8 mouse cellular contexts compared by ENCODE assay signal in the genomic region with DNA sequence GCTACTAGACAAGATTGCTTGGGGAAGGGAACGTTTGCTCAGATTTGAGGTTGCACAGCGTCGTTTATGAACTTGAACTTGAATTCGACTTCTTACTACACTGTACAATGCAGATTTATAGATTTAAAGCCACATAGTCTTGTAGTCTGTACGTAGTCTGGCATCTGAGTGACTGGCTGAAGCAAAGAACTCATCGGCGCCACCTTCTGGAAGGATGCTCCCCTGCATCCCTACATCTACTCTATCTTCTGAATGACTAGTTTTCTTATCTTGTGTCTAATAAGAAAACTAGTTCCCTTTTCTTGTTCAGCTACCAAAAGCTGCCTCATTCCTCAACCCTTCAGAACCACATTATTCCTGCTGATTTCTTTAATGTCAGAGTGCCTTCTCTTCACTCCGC. TPM values are rescaled to one million over a fixed set of nuclear protein-coding genes. Genes with fewer than 3 reads are reported as not detected.
A peak's percentile ranks its signal among the peaks of the same experiment; 100 is the strongest.
DNase-seq lines count a peak whose midpoint lies in the region; ATAC-seq and TF ChIP-seq lines count a peak whose summit lies in the region.
"Not testable (repeated sequence)": the region's sequence is repeated elsewhere in the genome, so short reads cannot be mapped to it uniquely, and the experiment has no call there.

No protein-coding gene starts in this region.

- H3K4me2 ChIP-seq in midbrain, postnatal 0 days (ENCODE audit: low read depth, low read length, poor library complexity, severe bottlenecking), result not testable (repeated sequence)

- TF ChIP-seq CTCF in midbrain, postnatal 0 days (IDR thresholded peaks at IDR 0.05), result peak; percentile 58

- not testable (repeated sequence) for H3K27ac ChIP-seq in limb, embryonic 10.5 days; midbrain, postnatal 0 days (ENCODE audit: low read depth, low read length)

- H3K9ac ChIP-seq in midbrain, postnatal 0 days (replicated peaks; ENCODE audit: low read length, poor library complexity, severe bottlenecking), result not testable (repeated sequence)

- H3K4me1 ChIP-seq in limb, embryonic 10.5 days; midbrain, postnatal 0 days (ENCODE audit: insufficient read depth, low read length): not testable (repeated sequence)

- not testable (repeated sequence) for H3K4me3 ChIP-seq in limb, embryonic 10.5 days; midbrain, postnatal 0 days (ENCODE audit: low read depth, low read length)

- not testable (repeated sequence) for ATAC-seq in midbrain, postnatal 0 days (ENCODE audit: low FRiP score)

- not testable (repeated sequence) for H3K9me3 ChIP-seq in limb, embryonic 10.5 days (replicated peaks); midbrain, postnatal 0 days (ENCODE audit: low read length)

- DNase-seq in A20 (ENCODE audit: low read depth, low spot score) (peak; percentile 51), ZHBTc4 (ENCODE audit: low read depth, low spot score) (peak; percentile 69)
- DNase-seq in cerebellum, postnatal 10 days, result peak; percentile 54 to 65
- peak; percentile 48 for DNase-seq in gastrocnemius, postnatal 10 days
- DNase-seq in kidney, adult 18-20 months, result peak; percentile 29
- peak; percentile 36 for DNase-seq in limb, embryonic 10.5 days (ENCODE audit: low spot score)
- peak; percentile 33 for DNase-seq in midbrain, postnatal 0 days (ENCODE audit: low spot score)
- peak; percentile 68 for DNase-seq in testis, postnatal 10 days (ENCODE audit: low spot score)

- not testable (repeated sequence) for H3K27me3 ChIP-seq in limb, embryonic 10.5 days (ENCODE audit: low read depth, poor library complexity, severe bottlenecking); midbrain, postnatal 0 days (ENCODE audit: insufficient read depth, low read length)

- WGBS in limb, embryonic 10.5 days, result 70% methylated on average over 8 of the region's 8 CpGs
- 60% methylated on average over 8 of the region's 8 CpGs for WGBS in midbrain, postnatal 0 days

- H3K36me3 ChIP-seq in limb, embryonic 10.5 days; midbrain, postnatal 0 days (ENCODE audit: insufficient read depth, low read length): not testable (repeated sequence)

RNA-seq across cellular contexts. Expression of a gene that starts 41.5 kb away (rescaled TPM):
- 10 to 100 TPM; 17.7 to 24.3 TPM for total RNA-seq in gastrocnemius, postnatal 10 days (2021)
- polyA plus RNA-seq in limb, embryonic 10.5 days (2016; fragmentation: Nextera tagmentation; extraction: Ambion mirVana), result 49.3 and 52.5 TPM in 2 replicates
- total RNA-seq in midbrain, postnatal 0 days (2014; rRNA removed), result 25.2 and 27.4 TPM in 2 replicates
- polyA plus RNA-seq in midbrain, postnatal 0 days (2015; fragmentation: Nextera tagmentation; extraction: Ambion mirVana), result 28.6 and 29.0 TPM in 2 replicates
